Mouse (Mus musculus) left cerebral cortex, adult 8-10 months (tissue): ENCODE measurements around the gene C2cd3. TPM values are rescaled to one million over a fixed set of nuclear protein-coding genes. Genes with fewer than 3 reads are reported as not detected.

Source experiments
- DNase-seq, 2 experiments: peaks; one replicate each; pipeline ENCODE4 v3.0.0; 2022; ENCODE audit warnings: low spot score in 2 of 2
- total RNA-seq, 4 experiments: library from RNA; stranded (reverse); gene quantifications; 2 replicates each; pipeline ENCODE4 v1.2.4; 2022

Gene C2cd3
- total RNA-seq, 4 experiments from 2014 or later, result 19.9 to 27.9 (median 25.3) TPM

- no peak for DNase-seq
Measured at GRCm38 (mm10) chr7:100497402-100497801, 125.4 kb downstream of the C2cd3 start.

GRCm38 (mm10) chr7:100497982-100498381 lies 125.9 kb downstream of the C2cd3 start:
- no peak for DNase-seq

GRCm38 (mm10) chr7:100499465-100499864 lies 127.4 kb downstream of the C2cd3 start:
- DNase-seq, result no peak

GRCm38 (mm10) chr7:100500276-100500977 lies 128.4 kb downstream of the C2cd3 start:
- no peak for DNase-seq

- DNase-seq, result no peak
Measured at GRCm38 (mm10) chr7:100501027-100501843, 129.2 kb downstream of the C2cd3 start.

GRCm38 (mm10) chr7:100501844-100502373 lies 129.9 kb downstream of the C2cd3 start:
- DNase-seq, result no peak

- no peak for DNase-seq
Measured at GRCm38 (mm10) chr7:100502374-100502922, 130.4 kb downstream of the C2cd3 start.

GRCm38 (mm10) chr7:100503076-100503475 lies 131.0 kb downstream of the C2cd3 start:
- no peak for DNase-seq

- DNase-seq, result no peak
Measured at GRCm38 (mm10) chr7:100504740-100505487, 132.9 kb downstream of the C2cd3 start.

- no peak for DNase-seq
Measured at GRCm38 (mm10) chr7:100506494-100506893, 134.5 kb downstream of the C2cd3 start.

- no peak for DNase-seq
Measured at GRCm38 (mm10) chr7:100508670-100509069, 136.6 kb downstream of the C2cd3 start.

GRCm38 (mm10) chr7:100511602-100512001 lies 139.6 kb downstream of the C2cd3 start:
- no peak for DNase-seq

GRCm38 (mm10) chr7:100514573-100514972 lies 142.5 kb downstream of the C2cd3 start, which contains the start of gene Dnajb13:
Gene Dnajb13, minus strand, starts transcription at chr7:100514960.
- no peak for DNase-seq

Other genes starting within 250 kb of the C2cd3 start
- 1 to 10 TPM; 3.7 to 6.4 (median 5.3) TPM for gene Lipt2, start 213.0 kb upstream of the C2cd3 start, total RNA-seq
- gene Kcne3, start 195.7 kb upstream of the C2cd3 start, total RNA-seq, result under 1 TPM in 2 of 4 experiments, not detected in 2; 0.41 to 0.84 TPM
- gene Pgm2l1, start 144.8 kb upstream of the C2cd3 start, total RNA-seq, result 100 to 1,000 TPM; 218 to 244 (median 229) TPM
- 1 to 10 TPM; 4.4 to 8.6 (median 6.8) TPM for gene P4ha3, start 86.7 kb upstream of the C2cd3 start, total RNA-seq
- gene Ppme1, start 74 bp downstream of the C2cd3 start, total RNA-seq, result 100 to 1,000 TPM; 187 to 234 (median 214) TPM
- 1 to 10 TPM; 2.8 to 5.7 (median 3.3) TPM for gene Ucp3, start 100.8 kb downstream of the C2cd3 start, total RNA-seq
- 100 to 1,000 TPM in 1 of 4 experiments, 10 to 100 TPM in 3; 63.3 to 124 (median 79.8) TPM for gene Ucp2, start 121.1 kb downstream of the C2cd3 start, total RNA-seq
- 1 to 10 TPM in 1 of 4 experiments, under 1 TPM in 3; 0.48 to 1.1 (median 0.79) TPM for gene Dnajb13, start 142.7 kb downstream of the C2cd3 start, total RNA-seq
- gene Coa4, start 164.8 kb downstream of the C2cd3 start, total RNA-seq, result 10 to 100 TPM in 1 of 4 experiments, 1 to 10 TPM in 3; 8.2 to 10.3 (median 9.5) TPM
- 100 to 1,000 TPM; 362 to 393 (median 380) TPM for gene Rab6a, start 235.2 kb downstream of the C2cd3 start, total RNA-seq
- 10 to 100 TPM; 70.6 to 83.2 (median 77.7) TPM for gene Mrpl48, start 236.1 kb downstream of the C2cd3 start, total RNA-seq